ENCODE assay signal across 19 mouse cellular contexts in the genomic region with DNA sequence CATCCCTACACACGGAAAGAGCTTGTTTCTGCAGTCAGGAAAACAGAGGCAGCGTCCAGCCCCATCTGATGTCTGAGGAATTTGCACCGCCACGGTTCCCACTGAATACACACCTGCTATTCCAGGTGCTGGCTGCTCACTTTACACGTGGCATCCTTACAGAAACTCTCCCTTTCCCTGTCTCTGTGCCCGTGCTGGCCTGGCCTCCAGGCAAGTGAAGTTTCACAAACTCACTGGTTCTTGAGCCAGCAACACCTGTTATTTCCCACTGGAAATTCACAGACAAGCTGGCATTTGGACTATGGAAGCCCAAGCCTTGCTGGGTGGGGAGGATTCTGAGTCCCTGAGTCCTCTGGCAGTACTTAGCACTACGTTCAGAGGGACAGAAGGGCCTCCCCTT.
A peak's percentile ranks its signal among the peaks of the same experiment; 100 is the strongest.
DNase-seq lines count a peak whose midpoint lies in the region; ATAC-seq and TF ChIP-seq lines count a peak whose summit lies in the region.
"Had no signal": no experiment of that assay in that cellular context is flagged by ENCODE, and none has a peak within 500 bp of the region (broad histone marks: within the 10 kb centered on the region; RNA-seq: fewer than 3 reads in every experiment).

No protein-coding gene starts in this region.

- no peak for TF ChIP-seq CTCF in cerebellum, adult 2 months (IDR thresholded peaks at IDR 0.05; ENCODE audit: borderline replicate concordance, insufficient read depth, low read depth, low read length)
- TF ChIP-seq CTCF in layer of hippocampus, adult 2 months (conservative IDR thresholded peaks at IDR 0.05), result no peak

- no peaks in the 10 kb centered on the region for H3K27me3 ChIP-seq in cerebellum, adult 2 months (ENCODE audit: control insufficient read depth, insufficient read depth, low read length)
- H3K27me3 ChIP-seq in midbrain, embryonic 10.5 days (ENCODE audit: low read depth, poor library complexity, severe bottlenecking), result no peaks in the 10 kb centered on the region
- H3K27me3 ChIP-seq in midbrain, embryonic 16.5 days (ENCODE audit: control insufficient read depth, insufficient read depth, low read depth, low read length), result no peaks in the 10 kb centered on the region
- H3K27me3 ChIP-seq in myocyte (ENCODE audit: control insufficient read depth, insufficient read depth, insufficient read length), result no peaks in the 10 kb centered on the region
- H3K27me3 ChIP-seq: embryonic facial prominence, embryonic 12.5 days; forebrain, embryonic 13.5 days; forebrain, embryonic 15.5 days had no signal

- H3K9me3 ChIP-seq in midbrain, embryonic 10.5 days (replicated peaks), result no peaks in the 10 kb centered on the region
- no peaks in the 10 kb centered on the region for H3K9me3 ChIP-seq in midbrain, embryonic 16.5 days (replicated peaks; ENCODE audit: control insufficient read depth, low read length, poor library complexity, severe bottlenecking)
- H3K9me3 ChIP-seq: embryonic facial prominence, embryonic 10.5 days; embryonic facial prominence, embryonic 12.5 days; forebrain, embryonic 13.5 days; forebrain, embryonic 15.5 days had no signal

- H3K4me2 ChIP-seq in midbrain, embryonic 16.5 days (ENCODE audit: low read length), result no peak overlapping the region
- H3K4me2 ChIP-seq in myocyte (ENCODE audit: low read depth), result no peak overlapping the region
- H3K4me2 ChIP-seq: embryonic facial prominence, embryonic 12.5 days; forebrain, embryonic 13.5 days; forebrain, embryonic 15.5 days had no signal

- H3K36me3 ChIP-seq in midbrain, embryonic 10.5 days, result peaks cover 66% of the 10 kb centered on the region
- no peaks in the 10 kb centered on the region for H3K36me3 ChIP-seq in midbrain, embryonic 16.5 days (ENCODE audit: control insufficient read depth, insufficient read depth, low read length)
- H3K36me3 ChIP-seq in myocyte (ENCODE audit: control insufficient read depth, insufficient read depth), result no peaks in the 10 kb centered on the region
- H3K36me3 ChIP-seq: embryonic facial prominence, embryonic 10.5 days; embryonic facial prominence, embryonic 12.5 days; forebrain, embryonic 15.5 days had no signal

- no peaks in the 10 kb centered on the region for H3K79me2 ChIP-seq in myocyte (ENCODE audit: control insufficient read depth, insufficient read depth)

- H3K9ac ChIP-seq in midbrain, embryonic 16.5 days (ENCODE audit: low read depth, low read length), result no peak overlapping the region
- H3K9ac ChIP-seq: embryonic facial prominence, embryonic 12.5 days; forebrain, embryonic 13.5 days; forebrain, embryonic 15.5 days; forebrain, postnatal 0 days had no signal

- H3K4me3 ChIP-seq in cerebellum, adult 2 months (replicated peaks; ENCODE audit: insufficient read depth, low read depth, low read length), result no peak overlapping the region
- H3K4me3 ChIP-seq in layer of hippocampus, adult 2 months, result no peak overlapping the region
- H3K4me3 ChIP-seq in midbrain, embryonic 10.5 days, result no peak overlapping the region
- H3K4me3 ChIP-seq in midbrain, embryonic 16.5 days (ENCODE audit: low read depth, low read length), result no peak overlapping the region
- no peak overlapping the region for H3K4me3 ChIP-seq in myocyte
- H3K4me3 ChIP-seq: embryonic facial prominence, embryonic 10.5 days; embryonic facial prominence, embryonic 12.5 days; forebrain, embryonic 13.5 days; forebrain, embryonic 15.5 days had no signal

- TF ChIP-seq POLR2A in cerebellum, adult 2 months (IDR thresholded peaks at IDR 0.05; ENCODE audit: borderline replicate concordance, insufficient read depth, low read length), result no peak
- no peak for TF ChIP-seq POLR2A in myocyte (IDR thresholded peaks at IDR 0.05; ENCODE audit: insufficient read length, low read depth)

- H3ac ChIP-seq in myocyte (ENCODE audit: control insufficient read depth, insufficient read length), result no peak overlapping the region

- peak; percentile 54 to 61 for DNase-seq in cerebellum, adult 2 months
- no peak for DNase-seq in cerebellum, adult 8-10 months
- DNase-seq in layer of hippocampus, adult 2 months (ENCODE audit: low spot score in 2 of 2), result no peak
- DNase-seq in layer of hippocampus, postnatal 25 days (ENCODE audit: extremely low spot score in 1 of 2, low spot score in 1 of 2), result no peak
- DNase-seq in midbrain, embryonic 10.5 days (ENCODE audit: low spot score), result no peak
- no peak for DNase-seq in spleen, postnatal 14 days (ENCODE audit: low spot score in 2 of 2)
- DNase-seq: adrenal gland, adult 2 months; adrenal gland, postnatal 10 days; adrenal gland, postnatal 25 days; cerebellum, adult 11-12 months; cerebellum, adult 9-10 months; cerebellum, postnatal 10 days; forebrain, postnatal 0 days had no signal

- H3K27ac ChIP-seq in cerebellum, adult 2 months (ENCODE audit: insufficient read depth, low read length), result peak overlapping the region; percentile 3; the same call in 1 of the 2 replicates
- H3K27ac ChIP-seq in layer of hippocampus, adult 2 months, result peak overlapping the region; percentile 19; the same call in 1 of the 2 replicates
- H3K27ac ChIP-seq in midbrain, embryonic 10.5 days (replicated peaks), result 0 out of 2 replicates have a peak overlapping the region, but pooled peaks have one; percentile 19
- H3K27ac ChIP-seq in midbrain, embryonic 16.5 days (ENCODE audit: low read length), result no peak overlapping the region
- H3K27ac ChIP-seq: embryonic facial prominence, embryonic 10.5 days; embryonic facial prominence, embryonic 12.5 days; forebrain, embryonic 13.5 days; forebrain, embryonic 15.5 days had no signal

- H3K4me1 ChIP-seq in cerebellum, adult 2 months (ENCODE audit: control insufficient read depth, insufficient read depth, low read length), result peaks cover 50% of the 10 kb centered on the region
- peaks cover 51% of the 10 kb centered on the region for H3K4me1 ChIP-seq in midbrain, embryonic 10.5 days
- H3K4me1 ChIP-seq in midbrain, embryonic 16.5 days (ENCODE audit: control insufficient read depth, insufficient read depth, low read length), result peaks cover 29% of the 10 kb centered on the region

- ATAC-seq in midbrain, embryonic 16.5 days, result no peak
- ATAC-seq: forebrain, embryonic 13.5 days; forebrain, embryonic 15.5 days had no signal

- 26% methylated on average over 7 of the region's 7 CpGs for WGBS in cerebellum, adult 2 months
- WGBS in midbrain, embryonic 10.5 days, result 91% methylated on average over 7 of the region's 7 CpGs
- 86% methylated on average over 7 of the region's 7 CpGs for WGBS in midbrain, embryonic 16.5 days

TF ChIP-seq in myocyte, 11 proteins besides CTCF, POLR2A, EP300 and RAD21:
- TF ChIP-seq MYOD1 (IDR thresholded peaks at IDR 0.05; ENCODE audit: control insufficient read depth in 1 of 3, insufficient read length in 2 of 3, low read depth in 2 of 3) (peak; percentile 16 to 66 (median 33)), REST (IDR thresholded peaks at IDR 0.05; ENCODE audit: insufficient read depth, insufficient read length) (no peak), SRF (IDR thresholded peaks at IDR 0.05; ENCODE audit: control insufficient read depth, insufficient read length, low read depth) (no peak), MAX (IDR thresholded peaks at IDR 0.05; ENCODE audit: low read depth) (no peak), E2F4 (IDR thresholded peaks at IDR 0.05; ENCODE audit: insufficient read depth) (no peak), TCF12 (IDR thresholded peaks at IDR 0.05; ENCODE audit: insufficient read depth, poor library complexity, severe bottlenecking) (no peak), CEBPB (IDR thresholded peaks at IDR 0.05; ENCODE audit: insufficient read depth, poor library complexity, severe bottlenecking) (no peak), TCF3 (IDR thresholded peaks at IDR 0.05; ENCODE audit: insufficient read length, low read depth) (peak; percentile 23), MYOG (IDR thresholded peaks at IDR 0.05; ENCODE audit: control insufficient read depth in 1 of 3, insufficient read depth in 1 of 3, insufficient read length in 2 of 3, low read depth in 2 of 3) (peak in 2 of 3 experiments; percentile 10 to 85)

Comparison
In these comparisons a context has a peak if more than half of its experiments do, and no peak if none do; other contexts are left out.
1. DNase-seq: peak in cerebellum, adult 2 months (2 of 2); none in cerebellum, adult 8-10 months (single experiment), layer of hippocampus, adult 2 months (0 of 2), layer of hippocampus, postnatal 25 days (0 of 2), midbrain, embryonic 10.5 days (single experiment) and spleen, postnatal 14 days (0 of 2).